Mouse (Mus musculus) midbrain, embryonic 15.5 days (tissue): Measurements from ENCODE around the gene M1ap. TPM values are rescaled to one million over a fixed set of nuclear protein-coding genes. Genes with fewer than 3 reads are reported as not detected.

Experiments used
- ATAC-seq: fragments of 200-750 bp; cut with Nextera tagmentation; replicated peaks from 2 replicates; pipeline ENCODE4 v1.8.0; 2017; ENCODE audit warnings: moderate TSS enrichment
- H3K27ac ChIP-seq: fragments of 300-500 bp; sonication (generic); 2 replicates; pipeline ENCODE4 v1.5.1; 2015; ENCODE audit warnings: mild to moderate bottlenecking, inconsistent platforms
- H3K27me3 ChIP-seq: fragments of 300-500 bp; sonication (generic); replicated peaks from 2 replicates; pipeline ENCODE4 v1.6.1; 2015; ENCODE audit warnings: inconsistent platforms
- H3K36me3 ChIP-seq: fragments of 300-500 bp; sonication (generic); replicated peaks from 2 replicates; pipeline ENCODE4 v1.6.1; 2015; ENCODE audit warnings: inconsistent platforms
- H3K4me1 ChIP-seq: fragments of 300-500 bp; sonication (generic); 2 replicates; pipeline ENCODE4 v1.6.1; 2015; ENCODE audit warnings: inconsistent platforms
- H3K4me2 ChIP-seq: fragments of 300-500 bp; sonication (generic); 2 replicates; pipeline ENCODE4 v1.6.1; 2015; ENCODE audit warnings: inconsistent platforms, mild to moderate bottlenecking, moderate library complexity
- H3K4me3 ChIP-seq: fragments of 300-500 bp; sonication (generic); 2 replicates; pipeline ENCODE4 v1.5.1; 2015; ENCODE audit warnings: mild to moderate bottlenecking, inconsistent platforms
- H3K9ac ChIP-seq: fragments of 300-500 bp; sonication (generic); 2 replicates; pipeline ENCODE4 v1.6.1; 2015; ENCODE audit warnings: mild to moderate bottlenecking, inconsistent platforms
- H3K9me3 ChIP-seq: fragments of 300-500 bp; sonication (generic); 2 replicates; pipeline ENCODE4 v1.6.1; 2016; ENCODE audit warnings: inconsistent platforms
- WGBS: fragments of 180-500 bp; shearing (Covaris S2); methylation state at CpG from one replicate; pipeline ENCODE4 v1.1.7; 2015; ENCODE audit warnings: mixed read lengths; 5-methylcytosine and 5-hydroxymethylcytosine counted together
- microRNA-seq: library from miRNA; unstranded; fragments of <30 nt; microRNA quantifications from one replicate; pipeline ENCODE4, GENCODE M21; 2016
- polyA plus RNA-seq: library from polyadenylated mRNA; unstranded; fragments of >200 nt; fragmentation: Nextera tagmentation; extraction: Ambion mirVana; gene quantifications from 2 replicates; pipeline ENCODE4 v1.2.1, GENCODE M21; 2015

The M1ap gene
- polyA plus RNA-seq, 1 experiment from 2014 or later, result 0.22 TPM

- H3K9me3 ChIP-seq, result no peaks in the 10 kb centered on the region
- peaks cover 27% of the 10 kb centered on the region for H3K4me1 ChIP-seq
- peaks cover 94% of the 10 kb centered on the region for H3K27me3 ChIP-seq
- 1% methylated on average over 56 of the region's 58 CpGs for WGBS
- H3K4me2 ChIP-seq, result no peak overlapping the region
- no peaks in the 10 kb centered on the region for H3K36me3 ChIP-seq
- no peak overlapping the region for H3K27ac ChIP-seq
- H3K4me3 ChIP-seq, result 0 out of 2 replicates have a peak overlapping the region, but pooled peaks have one; percentile 2
- ATAC-seq, result no peak
- no peak overlapping the region for H3K9ac ChIP-seq
Observed at GRCm38 (mm10) chr6:83070311-83071219, 123.9 kb downstream of the M1ap start.

GRCm38 (mm10) chr6:83071220-83071619 lies 124.5 kb downstream of the M1ap start:
- Histone ChIP-seq H3K27me3 (peaks cover 94% of the 10 kb centered on the region), H3K4me2 (no peak overlapping the region), H3K9me3 (no peaks in the 10 kb centered on the region), H3K36me3 (no peaks in the 10 kb centered on the region), H3K27ac (no peak overlapping the region), H3K9ac (no peak overlapping the region), H3K4me3 (no peak overlapping the region), H3K4me1 (peaks cover 27% of the 10 kb centered on the region)
- WGBS, result 1% methylated on average over 23 of the region's 24 CpGs
- ATAC-seq, result 0 out of 2 replicates have a peak, but pooled peaks have one; percentile 13

- H3K9me3 ChIP-seq, result no peaks in the 10 kb centered on the region
- H3K4me3 ChIP-seq, result no peak overlapping the region
- peaks cover 31% of the 10 kb centered on the region for H3K4me1 ChIP-seq
- no peaks in the 10 kb centered on the region for H3K36me3 ChIP-seq
- H3K27me3 ChIP-seq, result peaks cover 60% of the 10 kb centered on the region
- H3K4me2 ChIP-seq, result no peak overlapping the region
- no peak overlapping the region for H3K9ac ChIP-seq
- ATAC-seq, result no peak
- 12% methylated on average over 2 of the region's 2 CpGs for WGBS
- H3K27ac ChIP-seq, result no peak overlapping the region
Observed at GRCm38 (mm10) chr6:83074979-83075378, 128.3 kb downstream of the M1ap start.

- peak within 1 kb of the TSS; percentile 88 for H3K9ac ChIP-seq
- ATAC-seq, result peak; percentile 95
- H3K36me3 ChIP-seq, result 0 out of 2 replicates have a peak, but pooled peaks cover 9% of the 10 kb centered on the region
- H3K27me3 ChIP-seq, result peaks cover 43% of the 10 kb centered on the region
- peak within 1 kb of the TSS; percentile 92 for H3K4me3 ChIP-seq
- H3K4me1 ChIP-seq, result peaks cover 25% of the 10 kb centered on the region
- H3K27ac ChIP-seq, result peak within 1 kb of the TSS; percentile 95
- peak within 1 kb of the TSS; percentile 95 for H3K4me2 ChIP-seq
- H3K9me3 ChIP-seq, result no peaks in the 10 kb centered on the region
- WGBS, result under 1% methylated on average over 54 of the region's 54 CpGs
Observed at GRCm38 (mm10) chr6:83077630-83078323, 131.1 kb downstream of the M1ap start, which contains the start of gene Pcgf1. Gene Pcgf1, plus strand, starts transcription at chr6:83077869.

- H3K4me1 ChIP-seq, result peaks cover 26% of the 10 kb centered on the region
- peak overlapping the region; percentile 92 for H3K4me3 ChIP-seq
- 0% methylated on average over 46 of the region's 46 CpGs for WGBS
- peak overlapping the region; percentile 88 for H3K9ac ChIP-seq
- 0 out of 2 replicates have a peak, but pooled peaks cover 9% of the 10 kb centered on the region for H3K36me3 ChIP-seq
- H3K9me3 ChIP-seq, result no peaks in the 10 kb centered on the region
- peaks cover 47% of the 10 kb centered on the region for H3K27me3 ChIP-seq
- H3K4me2 ChIP-seq, result peak overlapping the region; percentile 95
- peak; percentile 91 for ATAC-seq
- H3K27ac ChIP-seq, result peak overlapping the region; percentile 95
Observed at GRCm38 (mm10) chr6:83078324-83078858, 131.7 kb downstream of the M1ap start.

Small RNA genes within 50 kb of the gene (microRNA-seq; reads per million reads assigned to microRNA genes)
- not detected for gene Mir7040

Other genes starting within 250 kb of the M1ap start
- 102 and 107 TPM in 2 replicates for gene Pole4, start 241.5 kb upstream of the M1ap start, polyA plus RNA-seq
- gene Hk2, start 172.4 kb upstream of the M1ap start, polyA plus RNA-seq, result 2.2 and 2.8 TPM in 2 replicates
- 20.3 and 21.7 TPM in 2 replicates for gene Sema4f, start 7.1 kb upstream of the M1ap start, polyA plus RNA-seq
- 2.3 TPM in 2 replicates for gene Dok1, start 86.6 kb downstream of the M1ap start, polyA plus RNA-seq
- 6.8 and 7.6 TPM in 2 replicates for gene Loxl3, start 87.3 kb downstream of the M1ap start, polyA plus RNA-seq
- gene Aup1, start 107.6 kb downstream of the M1ap start, polyA plus RNA-seq, result 182 and 198 TPM in 2 replicates
- 79.0 and 81.2 TPM in 2 replicates for gene Htra2, start 108.4 kb downstream of the M1ap start, polyA plus RNA-seq
- gene Dqx1, start 110.9 kb downstream of the M1ap start, polyA plus RNA-seq, result 0.51 and 0.75 TPM in 2 replicates
- not detected in 2 replicates for gene Tlx2, start 123.4 kb downstream of the M1ap start, polyA plus RNA-seq
- gene Pcgf1, start 131.0 kb downstream of the M1ap start, polyA plus RNA-seq, result 56.3 and 56.8 TPM in 2 replicates
- gene Lbx2, start 139.5 kb downstream of the M1ap start, polyA plus RNA-seq, result 0.36 TPM in 1 of 2 replicates, not detected in the other
- 6.9 and 8.1 TPM in 2 replicates for gene Ccdc142, start 154.7 kb downstream of the M1ap start, polyA plus RNA-seq
- 7.3 and 7.4 TPM in 2 replicates for gene Gm42688, start 154.7 kb downstream of the M1ap start, polyA plus RNA-seq
- 102 and 105 TPM in 2 replicates for gene Mrpl53, start 162.1 kb downstream of the M1ap start, polyA plus RNA-seq
- 24.7 and 27.0 TPM in 2 replicates for gene Mogs, start 168.6 kb downstream of the M1ap start, polyA plus RNA-seq
- gene Wbp1, start 174.7 kb downstream of the M1ap start, polyA plus RNA-seq, result 176 and 196 TPM in 2 replicates
- 13.6 and 15.1 TPM in 2 replicates for gene Ino80b, start 178.5 kb downstream of the M1ap start, polyA plus RNA-seq
- gene Rtkn, start 188.6 kb downstream of the M1ap start, polyA plus RNA-seq, result 10.9 and 15.3 TPM in 2 replicates
- 20.8 and 21.6 TPM in 2 replicates for gene Wdr54, start 209.5 kb downstream of the M1ap start, polyA plus RNA-seq
- 9.5 and 12.0 TPM in 2 replicates for gene 1700003E16Rik, start 209.5 kb downstream of the M1ap start, polyA plus RNA-seq
- gene Dctn1, start 219.0 kb downstream of the M1ap start, polyA plus RNA-seq, result 162 TPM in 2 replicates